Mouse (Mus musculus) heart, embryonic 12.5 days (tissue): ENCODE data around the gene Gpr27. TPM values are rescaled to one million over a fixed set of nuclear protein-coding genes. Genes with fewer than 3 reads are reported as not detected.

Experiments
- ATAC-seq: fragments of 200-750 bp; cut with Nextera tagmentation; 2 replicates; pipeline ENCODE4 v1.8.0; 2017; ENCODE audit warnings: moderate TSS enrichment, moderate library complexity; ENCODE audit not compliant: insufficient number of reproducible peaks, low FRiP score
- H3K27ac ChIP-seq: fragments of 300-500 bp; sonication (generic); 2 replicates; pipeline ENCODE4 v1.5.1; 2016; ENCODE audit warnings: mild to moderate bottlenecking, moderate library complexity; ENCODE audit not compliant: poor library complexity, severe bottlenecking
- H3K27me3 ChIP-seq: fragments of 300-500 bp; sonication (generic); replicated peaks from 2 replicates; pipeline ENCODE4 v1.6.1; 2016; ENCODE audit warnings: mild to moderate bottlenecking, moderate library complexity
- H3K36me3 ChIP-seq: fragments of 300-500 bp; sonication (generic); 2 replicates; pipeline ENCODE4 v1.6.1; 2016; ENCODE audit warnings: mild to moderate bottlenecking, moderate library complexity
- H3K4me1 ChIP-seq: fragments of 300-500 bp; sonication (generic); replicated peaks from 2 replicates; pipeline ENCODE4 v1.6.1; 2016; ENCODE audit warnings: mild to moderate bottlenecking
- H3K4me2 ChIP-seq: fragments of 300-500 bp; sonication (generic); 2 replicates; pipeline ENCODE4 v1.6.1; 2016; ENCODE audit warnings: mild to moderate bottlenecking, moderate library complexity
- H3K4me3 ChIP-seq: fragments of 300-500 bp; sonication (generic); 2 replicates; pipeline ENCODE4 v1.5.1; 2016; ENCODE audit warnings: mild to moderate bottlenecking
- H3K9ac ChIP-seq: fragments of 300-500 bp; sonication (generic); 2 replicates; pipeline ENCODE4 v1.6.1; 2016; ENCODE audit warnings: mild to moderate bottlenecking, moderate library complexity
- H3K9me3 ChIP-seq: fragments of 300-500 bp; sonication (generic); replicated peaks from 2 replicates; pipeline ENCODE4 v1.6.1; 2016; ENCODE audit warnings: mild to moderate bottlenecking, moderate library complexity
- WGBS: fragments of 180-500 bp; shearing (Covaris S2); methylation state at CpG from one replicate; pipeline ENCODE4 v1.1.7; 2016; 5-methylcytosine and 5-hydroxymethylcytosine counted together
- polyA plus RNA-seq: library from polyadenylated mRNA; unstranded; fragments of >200 nt; fragmentation: Nextera tagmentation; extraction: Ambion mirVana; gene quantifications from 2 replicates; pipeline ENCODE4 v1.2.1, GENCODE M21; 2016

Gene Gpr27
- polyA plus RNA-seq, 1 experiment from 2014 or later = 1.6 TPM

- Histone ChIP-seq H3K4me2 (no peak overlapping the region), H3K4me1 (peaks cover 6% of the 10 kb centered on the region; the same call in 1 of the 2 replicates), H3K36me3 (no peaks in the 10 kb centered on the region), H3K27me3 (peaks cover 29% of the 10 kb centered on the region), H3K9me3 (no peaks in the 10 kb centered on the region), H3K9ac (no peak overlapping the region), H3K27ac (no peak overlapping the region), H3K4me3 (no peak overlapping the region)
- ATAC-seq = no peak
- 71% methylated on average over 9 of the region's 9 CpGs for WGBS
Measured at GRCm38 (mm10) chr6:99721032-99721431, 28.6 kb downstream of the Gpr27 start.

GRCm38 (mm10) chr6:99722390-99722789, 29.9 kb downstream of the Gpr27 start:
- WGBS = 68% methylated on average over 9 of the region's 9 CpGs
- no peak overlapping the region for H3K4me2 ChIP-seq
- H3K27me3 ChIP-seq = peaks cover 39% of the 10 kb centered on the region
- no peaks in the 10 kb centered on the region for H3K9me3 ChIP-seq
- no peak overlapping the region for H3K27ac ChIP-seq
- H3K4me3 ChIP-seq = no peak overlapping the region
- peaks cover 16% of the 10 kb centered on the region for H3K4me1 ChIP-seq
- H3K9ac ChIP-seq = no peak overlapping the region
- no peak for ATAC-seq
- no peaks in the 10 kb centered on the region for H3K36me3 ChIP-seq

- H3K4me3 ChIP-seq = peak within 1 kb of the TSS; percentile 54
- H3K9ac ChIP-seq = peak within 1 kb of the TSS; percentile 46
- peak within 1 kb of the TSS; percentile 97 for H3K4me2 ChIP-seq
- H3K36me3 ChIP-seq = no peaks in the 10 kb centered on the region
- H3K9me3 ChIP-seq = no peaks in the 10 kb centered on the region
- H3K27ac ChIP-seq = no peak within 1 kb of the TSS
- H3K27me3 ChIP-seq = peaks cover 69% of the 10 kb centered on the region
- peaks cover 16% of the 10 kb centered on the region for H3K4me1 ChIP-seq
- ATAC-seq = no peak
- WGBS = under 1% methylated on average over 42 of the region's 61 CpGs
Measured at GRCm38 (mm10) chr6:99725971-99726561, 33.6 kb downstream of the Gpr27 start, which contains the start of gene Prok2. Gene Prok2 (minus strand): TSS chr6:99726392.

GRCm38 (mm10) chr6:99726576-99727303, 34.3 kb downstream of the Gpr27 start:
- H3K27me3 ChIP-seq = peaks cover 72% of the 10 kb centered on the region
- peak overlapping the region; percentile 97 for H3K4me2 ChIP-seq
- peak overlapping the region; percentile 46 for H3K9ac ChIP-seq
- peak overlapping the region; percentile 54 for H3K4me3 ChIP-seq
- ATAC-seq = no peak
- WGBS = 5% methylated on average over 22 of the region's 22 CpGs
- no peaks in the 10 kb centered on the region for H3K36me3 ChIP-seq
- no peak overlapping the region for H3K27ac ChIP-seq
- H3K4me1 ChIP-seq = peaks cover 16% of the 10 kb centered on the region
- H3K9me3 ChIP-seq = no peaks in the 10 kb centered on the region

- peaks cover 14% of the 10 kb centered on the region for H3K4me1 ChIP-seq
- H3K4me2 ChIP-seq = no peak overlapping the region
- H3K36me3 ChIP-seq = no peaks in the 10 kb centered on the region
- H3K4me3 ChIP-seq = no peak overlapping the region
- ATAC-seq = no peak
- no peak overlapping the region for H3K27ac ChIP-seq
- H3K27me3 ChIP-seq = peaks cover 65% of the 10 kb centered on the region
- no peaks in the 10 kb centered on the region for H3K9me3 ChIP-seq
- H3K9ac ChIP-seq = no peak overlapping the region
- WGBS = 78% methylated on average over 4 of the region's 4 CpGs
Measured at GRCm38 (mm10) chr6:99729853-99730252, 37.4 kb downstream of the Gpr27 start.

- 70% methylated on average over 4 of the region's 4 CpGs for WGBS
- Histone ChIP-seq H3K4me2 (no peak overlapping the region), H3K4me3 (no peak overlapping the region), H3K9ac (no peak overlapping the region), H3K9me3 (no peaks in the 10 kb centered on the region), H3K27ac (no peak overlapping the region), H3K36me3 (no peaks in the 10 kb centered on the region), H3K4me1 (peaks cover under 1% of the 10 kb centered on the region; the same call in 1 of the 2 replicates), H3K27me3 (peaks cover 49% of the 10 kb centered on the region)
- ATAC-seq = no peak
Measured at GRCm38 (mm10) chr6:99731926-99732325, 39.4 kb downstream of the Gpr27 start.

- no peaks in the 10 kb centered on the region for H3K9me3 ChIP-seq
- no peak overlapping the region for H3K4me2 ChIP-seq
- H3K9ac ChIP-seq = no peak overlapping the region
- no peaks in the 10 kb centered on the region for H3K36me3 ChIP-seq
- H3K4me1 ChIP-seq = no peaks in the 10 kb centered on the region
- no peak for ATAC-seq
- H3K27ac ChIP-seq = no peak overlapping the region
- H3K4me3 ChIP-seq = no peak overlapping the region
- peaks cover 41% of the 10 kb centered on the region for H3K27me3 ChIP-seq
- 79% methylated on average over 8 of the region's 8 CpGs for WGBS
Measured at GRCm38 (mm10) chr6:99732673-99733072, 40.2 kb downstream of the Gpr27 start.

- ATAC-seq = no peak
- WGBS = 58% methylated on average over 5 of the region's 5 CpGs
- peaks cover 22% of the 10 kb centered on the region for H3K27me3 ChIP-seq
Measured at GRCm38 (mm10) chr6:99734666-99735065, 42.2 kb downstream of the Gpr27 start.

GRCm38 (mm10) chr6:99742866-99743265, 50.4 kb downstream of the Gpr27 start:
- no peak overlapping the region for H3K4me2 ChIP-seq
- no peaks in the 10 kb centered on the region for H3K27me3 ChIP-seq
- no peaks in the 10 kb centered on the region for H3K36me3 ChIP-seq
- H3K9ac ChIP-seq = no peak overlapping the region
- H3K9me3 ChIP-seq = no peaks in the 10 kb centered on the region
- H3K27ac ChIP-seq = no peak overlapping the region
- 0 out of 2 replicates have a peak, but pooled peaks cover 3% of the 10 kb centered on the region for H3K4me1 ChIP-seq
- no peak for ATAC-seq
- H3K4me3 ChIP-seq = no peak overlapping the region
- 81% methylated on average over 3 of the region's 3 CpGs for WGBS

More at GRCm38 (mm10) chr6:99734666-99735065, 42.2 kb downstream of the Gpr27 start:
- H3K9ac ChIP-seq = no peak overlapping the region
- H3K36me3 ChIP-seq = no peaks in the 10 kb centered on the region
- H3K27ac ChIP-seq = no peak overlapping the region
- H3K9me3 ChIP-seq = no peaks in the 10 kb centered on the region
- H3K4me2 ChIP-seq = no peak overlapping the region
- no peak overlapping the region for H3K4me3 ChIP-seq
- no peaks in the 10 kb centered on the region for H3K4me1 ChIP-seq
